Mouse (Mus musculus): ENCODE measurements at regions not wholly inside any gene's neighbourhood (a gene's known extent, or its start where the extent isn't known, plus 50 kb on each side); places are given as distances from the start of the nearest gene placed in this dataset.

DNA sequence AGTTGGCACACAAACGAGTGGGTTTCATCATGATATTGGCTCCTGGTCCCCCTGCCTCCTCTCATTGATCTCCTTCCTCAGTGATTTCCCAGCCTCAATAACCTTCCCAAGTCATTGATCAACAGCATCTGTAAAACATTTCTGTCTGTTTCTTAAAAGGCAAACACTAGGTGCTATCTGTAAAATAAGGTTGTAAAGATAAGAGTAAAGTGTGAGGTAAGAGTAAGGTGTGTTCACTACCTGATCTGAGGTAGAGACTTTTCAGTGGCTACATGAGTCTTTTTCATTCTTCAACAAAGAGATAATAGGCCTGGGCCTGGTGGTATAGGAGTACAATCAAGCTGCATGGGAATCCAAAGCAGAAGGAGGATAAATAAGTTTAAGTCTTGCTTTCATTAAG, 55.7 kb downstream of the Plk2 start:
- DNase-seq (ENCODE audit: low spot score), result no peak

DNA sequence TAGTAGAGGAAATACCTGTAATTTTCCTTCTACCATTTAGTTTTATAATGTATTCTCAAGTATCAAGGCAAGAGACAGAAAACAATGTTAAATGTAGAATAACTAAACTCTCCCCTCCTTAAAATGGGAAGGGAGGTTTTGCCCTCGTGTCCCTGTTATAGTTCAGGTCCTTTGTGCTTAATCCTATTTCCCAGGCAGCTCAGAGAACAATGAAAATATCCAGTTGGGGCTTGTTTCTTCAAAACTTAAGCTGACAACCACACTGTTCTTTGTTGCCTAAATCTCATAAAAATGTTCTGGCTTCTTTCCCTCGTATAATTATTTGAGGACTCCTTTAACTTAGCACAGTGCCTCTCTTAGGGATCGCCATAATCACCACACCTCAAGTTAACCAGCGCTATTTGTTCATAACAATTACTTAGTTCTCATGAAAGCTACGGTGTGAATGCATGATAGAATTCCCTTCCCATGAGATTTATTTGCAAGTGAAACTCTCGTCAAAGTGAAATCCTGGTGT, 57.2 kb downstream of the Plk2 start:
- no peak for DNase-seq (ENCODE audit: low spot score)

DNA sequence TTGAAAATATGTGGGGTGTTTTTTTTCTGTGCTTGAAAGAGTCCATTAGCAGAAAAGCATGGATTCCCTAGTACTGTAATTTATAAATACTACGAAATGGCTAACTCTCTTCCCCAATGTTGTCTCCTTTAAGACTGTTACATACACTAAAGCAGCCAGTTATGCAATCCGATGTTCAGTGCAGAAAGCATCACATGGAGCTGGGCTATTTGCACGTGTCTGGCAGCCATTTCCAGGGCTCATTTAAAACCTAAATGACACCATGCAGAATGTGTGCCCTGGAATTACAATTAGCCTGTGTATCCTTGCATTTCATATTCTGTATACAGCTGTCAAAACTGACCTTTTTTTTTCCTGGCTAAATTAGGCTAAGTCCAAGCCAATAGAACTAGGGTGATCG, 60.2 kb downstream of the Plk2 start:
- no peak for DNase-seq (ENCODE audit: low spot score)

DNA sequence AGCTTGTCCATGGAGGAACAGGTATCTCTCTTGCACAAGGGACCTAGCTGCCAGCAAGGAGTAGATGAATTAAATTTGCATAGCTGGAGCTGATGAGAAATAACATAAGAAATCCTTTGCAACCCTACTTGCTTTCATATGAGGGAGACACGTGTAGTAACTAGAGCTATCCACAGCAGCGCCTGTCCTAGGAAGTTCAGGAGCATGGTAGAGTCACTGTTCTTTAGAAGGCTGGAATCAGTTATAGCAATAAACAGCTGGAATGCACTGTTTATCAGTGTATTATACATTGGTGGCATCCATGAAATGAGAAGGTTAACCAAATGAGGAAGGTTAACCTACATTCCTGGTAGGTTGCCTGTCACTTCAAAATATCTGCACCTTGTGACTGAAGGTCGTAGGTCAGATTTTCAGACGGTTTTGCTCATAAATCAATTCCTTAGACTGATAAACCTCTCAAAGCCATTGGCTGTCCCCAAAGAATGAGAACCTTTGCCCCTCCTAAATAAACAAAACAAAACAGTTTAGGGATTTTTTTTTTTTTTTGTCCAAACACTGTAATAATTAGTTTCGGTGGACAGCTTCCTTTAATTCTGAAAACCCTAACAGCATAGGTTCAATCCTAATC, 60.8 kb downstream of the Plk2 start:
- no peak for DNase-seq (ENCODE audit: low spot score)

DNA sequence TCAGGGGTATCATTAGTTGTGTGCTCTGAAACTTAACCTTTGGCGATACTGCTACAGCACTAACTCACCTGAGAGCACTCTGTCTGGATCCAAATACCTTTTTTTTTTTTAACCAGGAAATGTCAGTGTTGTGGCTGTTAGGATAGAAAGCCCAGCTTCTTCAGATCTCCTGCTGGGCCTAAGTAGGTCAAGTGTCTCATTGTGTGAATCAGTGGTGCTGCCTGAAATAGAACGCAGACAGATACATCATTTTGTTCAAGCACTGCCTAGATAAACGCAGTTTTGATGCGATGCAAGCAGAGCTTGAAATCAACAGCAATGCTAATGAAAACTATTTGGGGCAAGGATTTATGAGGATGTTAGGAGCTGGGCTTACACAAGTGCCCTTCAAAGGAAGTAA, 63.9 kb downstream of the Plk2 start:
- DNase-seq (ENCODE audit: low spot score), result no peak

DNA sequence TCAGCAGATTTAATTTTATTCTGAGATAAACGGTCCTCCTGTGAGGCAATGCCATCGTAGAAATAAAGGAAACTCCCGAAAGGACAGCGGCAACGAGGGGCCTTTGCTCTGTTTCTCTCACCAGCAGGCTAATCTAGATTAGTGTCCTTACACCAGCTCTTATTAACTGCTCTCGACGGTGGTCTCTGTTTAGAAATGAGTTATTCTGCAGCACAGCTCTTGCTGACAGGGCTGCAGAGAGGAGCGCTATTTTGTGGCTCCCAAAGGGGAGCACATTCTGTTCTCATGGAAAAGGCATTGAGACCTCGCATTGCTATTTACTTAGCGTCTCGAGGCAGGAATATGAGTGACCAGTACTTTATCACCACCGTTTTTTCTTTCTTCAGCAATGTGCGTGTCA, 66.7 kb downstream of the Plk2 start:
- no peak for DNase-seq (ENCODE audit: low spot score)

DNA sequence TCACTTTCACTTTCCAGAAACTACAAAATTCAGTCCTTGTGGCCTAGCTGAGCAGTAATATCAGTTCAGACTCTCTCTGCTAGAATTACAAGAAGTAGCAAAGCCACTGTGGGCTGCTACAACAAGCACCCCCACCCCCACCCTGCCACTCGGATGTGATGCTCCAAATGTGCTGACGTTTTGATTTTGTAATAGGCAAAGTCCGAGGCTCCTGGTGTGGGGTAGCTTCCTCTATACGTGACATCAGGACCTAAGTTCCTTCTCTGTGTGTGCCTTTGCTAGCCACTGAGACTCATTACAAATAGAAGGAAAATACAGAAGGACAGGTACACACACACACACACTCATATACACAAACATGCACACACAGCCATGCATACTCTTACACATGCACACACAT, 76.7 kb downstream of the Plk2 start:
- DNase-seq (ENCODE audit: low spot score), result no peak

DNA sequence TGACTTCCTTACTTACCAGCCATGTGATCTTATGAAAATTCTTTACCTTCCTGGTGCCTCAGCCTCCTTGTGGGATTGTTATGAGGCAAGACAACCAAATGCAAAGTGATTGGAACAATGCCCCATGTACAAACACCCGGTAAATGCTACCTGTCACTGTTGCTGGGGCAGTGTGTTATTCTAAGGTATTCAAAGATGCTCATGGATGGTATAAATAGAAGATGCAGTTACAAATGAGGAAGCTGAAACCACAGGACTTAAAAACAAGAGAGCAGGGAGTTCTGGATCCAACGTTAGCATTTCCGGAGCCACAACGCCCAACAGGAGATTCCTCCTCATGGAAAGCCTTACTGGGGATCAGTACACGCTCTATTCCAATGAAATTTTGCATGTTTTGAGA, 82.9 kb downstream of the Plk2 start:
- no peak for DNase-seq (ENCODE audit: low spot score)

DNA sequence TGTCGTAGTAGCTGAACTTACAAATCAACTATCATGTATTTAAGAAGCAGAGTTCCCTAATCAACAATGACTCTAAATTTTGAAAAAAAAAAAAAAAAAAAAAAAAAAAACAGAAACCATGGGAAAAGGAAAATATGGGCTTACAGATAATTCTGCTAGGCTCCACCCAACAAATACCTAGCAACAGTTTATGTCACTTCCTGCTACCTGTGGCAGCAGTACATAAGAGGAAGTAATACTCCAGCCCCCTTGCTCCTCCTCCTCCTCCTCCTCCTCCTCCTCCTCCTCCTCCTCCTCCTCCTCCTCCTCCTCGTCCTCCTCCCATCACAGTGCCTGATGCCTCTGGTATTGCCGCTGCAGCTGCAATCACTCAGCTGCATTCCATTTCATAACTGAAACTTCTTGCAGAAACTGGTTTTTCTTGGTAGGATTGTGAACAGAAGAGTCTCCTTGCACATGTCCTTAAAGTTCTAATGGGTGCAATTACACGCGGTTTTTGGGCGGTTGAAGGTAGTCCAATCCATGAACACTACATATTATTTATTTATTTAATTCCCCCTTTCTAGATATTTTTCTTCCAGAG, 89.6 kb downstream of the Plk2 start:
- DNase-seq (ENCODE audit: low spot score), result no peak

DNA sequence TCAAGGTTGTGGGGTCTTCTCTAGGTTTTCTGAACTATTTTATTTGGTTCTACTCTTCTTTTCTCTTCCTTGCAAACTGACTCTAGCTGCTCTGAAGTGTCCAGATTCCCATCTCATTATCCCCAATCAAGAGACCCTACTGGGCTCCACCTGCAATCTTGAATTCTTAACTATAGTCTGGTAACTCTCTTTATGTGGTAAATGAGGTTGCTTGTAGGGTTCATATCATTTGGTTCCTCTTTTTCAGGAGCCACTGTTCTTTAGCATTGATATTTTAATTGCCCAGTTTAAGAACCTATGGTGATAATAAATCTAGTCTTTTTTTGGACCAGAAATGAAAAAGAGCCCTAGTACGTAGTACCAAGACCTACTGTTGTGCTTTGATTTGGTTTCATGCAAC, 90.7 kb downstream of the Plk2 start:
- DNase-seq (ENCODE audit: low spot score), result no peak

DNA sequence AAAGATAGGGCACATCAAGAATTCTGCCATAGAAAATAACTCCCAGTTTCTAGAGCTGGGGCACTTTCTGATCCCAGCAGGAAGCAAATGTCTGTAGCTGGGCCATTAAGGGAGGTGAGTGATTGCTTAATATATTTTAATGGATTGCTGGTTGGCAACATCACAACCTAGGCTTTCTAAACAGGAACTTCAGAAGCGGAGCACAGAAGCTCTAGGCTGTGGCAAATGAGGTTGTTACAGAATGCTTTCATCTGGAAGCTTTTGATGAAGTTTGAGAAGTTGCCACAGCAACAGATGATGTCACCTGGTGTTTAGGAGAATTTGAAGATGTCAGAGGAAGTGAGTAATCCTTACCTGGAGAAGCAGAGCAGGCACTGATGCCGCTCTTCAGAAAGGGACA, 95.3 kb downstream of the Plk2 start:
- no peak for DNase-seq (ENCODE audit: low spot score)

DNA sequence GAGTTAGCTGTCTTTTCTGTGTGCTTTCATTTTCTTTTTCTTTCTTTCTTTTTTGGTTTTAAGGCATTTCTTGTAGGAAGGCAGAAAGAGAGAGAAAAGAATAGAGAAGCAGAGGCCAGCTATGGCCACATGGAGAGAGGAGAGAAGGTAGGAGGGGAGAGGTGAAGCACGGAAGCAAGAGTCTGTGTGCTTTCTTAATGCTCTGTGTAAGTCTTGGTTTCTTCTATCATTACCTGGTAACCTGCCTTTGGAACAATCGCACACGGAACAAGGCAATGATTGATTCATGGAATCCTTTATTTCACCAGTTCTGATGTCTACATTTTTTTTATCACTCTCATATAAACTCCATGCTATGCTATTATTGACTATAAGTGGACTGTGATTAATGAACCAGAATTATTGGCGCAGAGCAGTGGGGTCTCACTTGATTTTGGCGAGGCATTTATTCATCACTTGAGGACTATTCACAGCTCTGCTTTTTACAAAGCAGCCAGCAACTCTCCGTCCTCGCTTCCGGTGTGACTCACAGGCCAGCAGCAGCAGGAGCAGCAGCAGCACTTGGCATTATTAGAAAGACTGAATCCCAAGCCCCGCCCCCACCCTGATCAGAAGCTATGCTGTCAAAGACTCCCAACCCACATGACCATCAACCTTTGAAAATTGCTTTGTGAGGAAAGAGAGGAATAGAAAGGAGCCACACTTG, 97.6 kb downstream of the Plk2 start:
- DNase-seq (ENCODE audit: low spot score), result peak; percentile 77

DNA sequence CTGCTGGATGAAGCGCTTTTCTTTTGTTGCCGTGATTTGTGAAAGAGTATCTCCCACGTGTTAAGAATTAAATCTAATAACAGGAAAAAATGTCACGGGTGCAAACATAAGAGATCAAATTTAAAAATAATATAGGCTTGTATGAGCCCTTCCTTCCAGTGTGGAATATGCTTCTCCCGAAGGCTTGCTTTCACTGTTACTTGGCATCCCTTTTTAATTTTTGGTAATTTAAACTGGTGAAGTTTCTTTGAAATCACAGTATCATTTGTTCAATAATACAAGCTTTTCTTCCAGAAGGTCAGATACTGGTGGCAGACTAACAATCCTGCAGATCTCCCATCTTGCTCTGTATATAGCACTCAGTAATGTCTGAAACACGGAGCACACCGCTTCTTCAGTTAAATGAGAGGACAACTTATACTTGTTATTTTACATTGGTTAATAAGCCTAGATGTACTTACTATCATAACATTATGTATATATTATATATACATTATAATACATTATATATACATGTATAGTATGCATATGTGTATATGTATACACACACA, 98.2 kb downstream of the Plk2 start:
- no peak for DNase-seq (ENCODE audit: low spot score)

DNA sequence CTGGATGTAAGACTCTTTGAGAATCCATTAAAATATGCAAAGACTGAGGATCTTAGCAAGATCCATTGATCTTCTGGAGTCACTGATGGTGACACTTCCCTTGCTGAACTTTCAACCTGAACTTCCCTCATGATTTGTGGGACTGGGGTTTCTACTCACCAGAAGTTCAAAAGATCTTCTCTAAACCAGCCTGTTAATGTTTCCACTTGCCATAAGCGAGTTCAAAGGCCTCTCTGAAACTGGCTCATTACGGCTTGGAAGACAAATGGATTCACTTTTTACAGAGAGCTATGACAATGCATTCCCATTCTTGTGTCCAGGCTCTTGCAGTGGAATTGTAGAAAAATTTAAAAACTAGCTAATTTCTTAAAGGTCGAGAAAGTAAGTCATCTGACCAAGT, 102.6 kb downstream of the Plk2 start:
- DNase-seq (ENCODE audit: low spot score), result no peak

DNA sequence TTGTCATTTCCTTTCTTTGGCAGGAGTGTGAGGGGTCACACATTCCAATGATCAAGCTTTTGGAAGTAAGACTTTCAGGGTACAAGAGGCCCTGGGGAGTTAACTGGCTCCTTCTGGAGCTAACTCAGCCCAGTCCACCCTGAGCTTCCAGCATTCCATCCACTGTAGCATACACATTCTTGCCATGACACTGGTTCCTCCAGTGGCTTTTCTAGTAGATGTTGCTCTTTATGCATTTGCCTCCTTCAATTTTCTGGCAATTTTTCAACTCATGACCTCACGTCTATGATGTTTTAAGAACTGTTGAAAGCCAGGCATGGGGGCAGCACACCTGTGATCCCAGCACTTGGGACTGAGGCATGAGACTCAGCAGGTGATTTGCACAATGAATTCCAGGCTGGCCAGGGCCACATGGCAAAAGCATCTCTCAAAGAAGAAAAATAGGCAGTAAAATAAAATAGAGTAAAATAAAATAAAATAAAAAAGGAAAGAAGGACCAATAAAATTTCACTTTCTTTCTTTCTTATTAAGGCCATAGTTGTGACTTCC, 113.0 kb downstream of the Plk2 start:
- no peak for DNase-seq (ENCODE audit: low spot score)

DNA sequence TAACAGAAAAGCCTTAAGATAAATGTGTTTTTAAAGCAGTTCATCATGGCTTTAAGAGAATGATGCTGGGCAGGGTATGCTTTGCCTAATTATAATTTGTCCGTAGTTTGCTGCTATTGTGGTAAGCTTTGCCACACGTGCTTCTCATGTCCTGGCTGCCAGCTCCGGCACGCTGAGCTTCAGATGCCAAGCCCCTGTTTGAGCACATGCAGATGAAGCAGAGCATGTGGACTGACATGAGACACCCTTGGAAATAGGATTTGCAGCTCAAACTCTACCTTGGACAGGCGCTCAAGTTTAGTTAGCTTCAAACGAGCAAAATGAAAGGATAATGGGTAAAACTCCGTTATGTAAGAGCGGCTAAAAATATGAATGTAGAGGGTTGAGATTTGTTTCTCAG, 123.1 kb downstream of the Plk2 start:
- no peak for DNase-seq (ENCODE audit: low spot score)

DNA sequence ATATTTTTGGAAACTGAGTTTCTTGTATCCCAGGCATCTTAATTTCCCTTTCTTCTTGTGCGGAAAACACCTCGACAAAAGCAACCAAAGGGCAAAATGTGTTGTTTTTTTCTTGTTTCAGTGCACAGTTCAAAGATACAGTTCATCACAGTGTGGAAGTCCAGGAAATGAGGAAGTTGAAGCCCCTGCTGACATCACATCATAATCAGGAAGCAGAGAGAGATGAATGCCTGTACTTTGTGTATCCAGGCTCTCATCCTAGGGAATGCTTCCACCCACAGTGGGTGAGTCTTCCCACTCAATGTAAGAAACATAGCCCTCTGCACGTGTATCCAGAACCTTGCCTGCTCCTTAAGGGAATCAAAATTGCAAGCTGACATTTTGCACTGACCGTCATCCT, 128.1 kb downstream of the Plk2 start:
- DNase-seq (ENCODE audit: low spot score), result no peak

DNA sequence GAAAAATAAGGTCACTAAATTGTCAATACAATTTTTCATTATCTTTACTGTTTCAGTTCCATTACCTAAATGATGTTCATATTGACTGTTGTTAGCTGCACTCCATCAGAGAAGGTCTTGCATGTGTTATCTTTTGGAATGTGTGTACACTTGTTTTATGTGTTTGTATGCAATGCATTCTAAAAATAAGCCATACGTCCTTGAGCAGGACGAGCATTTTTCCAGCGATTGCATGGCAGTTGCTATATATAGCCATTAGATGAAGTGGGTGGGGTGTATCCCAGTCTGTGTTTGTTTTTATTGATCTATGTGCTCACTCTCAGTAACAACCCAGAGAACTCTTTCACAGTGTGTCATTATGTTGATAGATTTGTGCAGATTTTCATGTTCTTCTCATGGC, 132.8 kb downstream of the Plk2 start:
- no peak for DNase-seq (ENCODE audit: low spot score)

DNA sequence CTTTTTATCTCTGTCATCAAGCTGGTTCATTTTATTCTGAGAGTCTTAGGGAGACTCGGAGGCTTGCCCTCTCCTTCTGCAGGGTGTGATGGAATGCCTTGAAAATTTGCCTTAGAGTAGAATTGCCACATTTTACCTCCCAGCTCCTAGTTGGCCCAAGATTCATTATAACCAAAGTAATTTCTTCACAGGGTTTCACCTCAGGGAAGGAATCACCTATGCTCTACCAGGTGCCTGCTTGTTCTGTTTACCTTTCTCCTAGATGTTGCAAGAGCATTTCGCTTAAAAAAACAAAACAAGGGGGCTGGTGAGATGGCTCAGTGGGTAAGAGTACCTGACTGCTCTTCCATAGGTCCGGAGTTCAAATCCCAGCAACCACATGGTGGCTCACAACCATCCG, 134.8 kb downstream of the Plk2 start:
- no peak for DNase-seq (ENCODE audit: low spot score)

DNA sequence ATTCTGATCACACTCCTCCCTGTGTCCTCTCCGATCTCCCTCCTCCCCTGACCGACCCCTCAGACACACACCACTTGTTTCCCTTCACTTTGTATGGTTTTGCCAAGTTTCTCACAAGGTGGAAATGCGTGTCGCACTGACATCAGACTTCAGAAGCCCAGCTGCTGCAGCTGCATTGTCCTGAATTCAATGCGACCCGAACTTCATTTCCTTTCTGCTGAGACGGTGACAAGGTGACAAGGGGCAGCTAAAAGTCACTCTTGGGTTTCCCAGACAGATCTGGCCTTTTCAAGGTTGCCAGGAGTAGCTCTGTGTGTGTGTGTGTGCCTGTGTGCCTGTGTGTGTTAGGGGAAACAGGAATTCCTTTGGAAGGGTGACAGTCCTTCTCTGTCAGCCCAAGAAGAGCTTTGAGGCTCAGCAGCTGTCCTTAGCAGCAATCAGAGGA, 139.5 kb downstream of the Plk2 start:
- DNase-seq (ENCODE audit: low spot score), result peak; percentile 56

DNA sequence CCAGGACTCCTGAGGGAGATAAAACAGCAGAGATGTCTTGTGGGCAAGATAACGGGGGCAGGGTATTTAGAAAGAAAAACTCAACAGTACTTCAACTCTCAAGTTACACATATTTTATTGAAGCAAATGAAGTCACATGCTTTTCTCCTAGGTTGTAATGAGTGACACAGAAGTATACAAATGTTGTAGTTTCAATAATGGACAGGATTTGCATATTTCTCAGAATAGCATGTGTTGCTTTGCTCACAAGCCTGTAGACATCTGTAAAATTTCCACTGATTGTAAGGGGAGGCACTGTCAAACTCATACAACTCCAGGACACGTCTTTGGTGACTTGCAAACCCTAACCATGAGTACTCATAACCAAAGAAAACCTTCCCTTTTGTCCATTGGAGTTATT, 140.9 kb downstream of the Plk2 start:
- DNase-seq (ENCODE audit: low spot score), result no peak

DNA sequence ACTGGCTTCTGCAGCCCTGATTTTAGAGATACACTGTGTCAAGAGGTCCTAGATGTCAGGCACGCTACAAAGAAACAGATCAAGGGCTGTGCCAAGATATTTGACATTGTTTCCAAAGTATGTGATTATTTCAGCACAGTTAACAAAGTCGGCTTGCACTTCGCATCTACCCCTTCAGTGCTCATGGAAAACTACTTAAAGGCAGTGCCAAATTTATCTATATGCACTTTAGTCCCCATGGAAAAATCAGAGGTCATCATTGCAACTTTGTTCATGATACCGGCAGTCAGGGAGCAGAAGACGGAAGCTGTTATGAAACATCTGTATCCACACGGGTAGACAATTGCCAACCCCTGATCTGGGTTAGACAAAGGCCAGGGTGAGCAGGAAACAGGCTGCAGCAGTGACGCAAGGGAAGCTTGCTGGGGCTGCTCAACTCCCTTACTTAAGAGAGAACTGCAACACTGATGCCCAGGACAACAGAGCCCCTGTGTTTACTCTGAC, 143.2 kb downstream of the Plk2 start:
- DNase-seq (ENCODE audit: low spot score), result peak; percentile 44
